Mouse (Mus musculus) 3134 (cell line): Measurements from ENCODE around the gene Wdtc1.
A peak's percentile ranks its signal among the peaks of the same experiment; 100 is the strongest.

Source experiments
- DNase-seq: peaks from one replicate; pipeline ENCODE4 v3.0.0-alpha.2; 2011; ENCODE audit warnings: low spot score; ENCODE audit not compliant: insufficient read length; ENCODE audit errors: extremely low read depth

Gene Wdtc1

DNA sequence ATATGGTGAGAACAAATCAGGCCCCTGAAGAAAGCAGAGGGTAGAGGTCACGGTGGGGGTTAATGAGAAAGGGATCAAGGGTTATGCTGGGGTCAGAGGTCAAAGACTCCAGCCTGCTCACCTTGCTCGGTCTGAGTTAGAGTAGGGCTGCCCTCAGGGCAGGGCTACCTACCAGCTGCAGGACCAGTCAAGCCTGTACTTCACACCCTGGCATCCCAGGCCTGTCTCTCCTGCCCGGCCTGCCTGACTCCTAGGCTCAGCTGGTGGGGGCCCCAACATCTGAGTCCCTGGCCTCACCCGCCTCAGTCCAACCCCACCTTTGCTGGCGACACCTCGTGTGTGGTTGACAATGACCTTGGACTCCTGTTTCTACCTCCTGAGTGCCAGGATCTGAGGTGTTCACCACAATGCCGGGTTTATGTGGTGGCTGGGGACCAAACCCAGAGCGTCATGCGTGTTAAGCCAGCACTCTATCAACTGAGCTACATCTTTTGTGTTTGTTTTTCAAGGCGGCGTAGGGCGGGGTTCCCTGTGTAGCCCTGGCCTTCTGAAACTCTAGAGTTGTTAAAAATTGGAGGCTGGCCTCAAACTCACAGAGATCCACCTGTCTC is 95.4 kb downstream of the Wdtc1 start:
- DNase-seq, result no peak

- DNase-seq, result no peak
Measured at GRCm38 (mm10) chr4:133257230-133257629, 96.1 kb downstream of the Wdtc1 start.

GRCm38 (mm10) chr4:133256820-133257219 is 96.5 kb downstream of the Wdtc1 start:
- no peak for DNase-seq

DNA sequence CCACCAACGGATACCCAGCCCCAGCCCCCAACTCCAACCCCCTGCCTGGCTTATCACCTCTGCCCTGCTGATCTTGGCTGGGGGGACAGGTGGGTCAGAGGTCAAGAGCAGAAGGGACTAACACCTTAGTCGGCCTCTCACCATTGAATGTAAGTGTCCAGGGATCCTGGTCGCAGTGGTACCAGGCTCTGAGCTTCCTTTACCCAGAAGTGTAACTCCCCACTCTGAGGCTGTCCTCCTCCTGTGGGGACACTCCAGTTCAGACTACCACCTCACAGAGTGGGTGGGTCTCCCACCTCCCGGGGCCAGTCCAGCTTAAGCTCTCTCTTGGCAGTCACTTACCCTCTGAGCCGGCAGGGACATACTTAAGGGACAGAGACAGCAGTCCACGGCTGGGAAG is 97.9 kb downstream of the Wdtc1 start:
- no peak for DNase-seq

DNA sequence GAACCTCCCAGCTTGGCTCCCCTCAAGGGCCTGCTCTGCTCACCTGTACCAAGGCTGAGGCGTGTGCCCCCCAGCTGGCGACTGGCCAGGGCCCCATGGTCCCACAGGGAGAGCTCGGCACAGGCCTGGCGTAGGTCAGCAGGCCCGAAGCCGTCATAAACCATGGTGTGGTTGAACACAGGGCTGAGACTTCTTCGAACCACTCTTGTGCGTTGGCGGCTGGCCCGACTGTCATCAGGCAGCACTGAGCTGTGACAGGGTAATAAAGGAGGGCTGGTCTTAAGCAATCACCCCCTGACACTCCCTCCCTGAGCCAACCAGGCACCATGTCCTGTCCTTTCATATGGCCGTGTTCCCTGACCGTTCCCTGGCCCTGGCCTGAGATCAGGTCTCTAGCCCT is 99.9 kb downstream of the Wdtc1 start:
- DNase-seq, result no peak

GRCm38 (mm10) chr4:133252089-133252488 is 101.2 kb downstream of the Wdtc1 start:
- no peak for DNase-seq

DNA sequence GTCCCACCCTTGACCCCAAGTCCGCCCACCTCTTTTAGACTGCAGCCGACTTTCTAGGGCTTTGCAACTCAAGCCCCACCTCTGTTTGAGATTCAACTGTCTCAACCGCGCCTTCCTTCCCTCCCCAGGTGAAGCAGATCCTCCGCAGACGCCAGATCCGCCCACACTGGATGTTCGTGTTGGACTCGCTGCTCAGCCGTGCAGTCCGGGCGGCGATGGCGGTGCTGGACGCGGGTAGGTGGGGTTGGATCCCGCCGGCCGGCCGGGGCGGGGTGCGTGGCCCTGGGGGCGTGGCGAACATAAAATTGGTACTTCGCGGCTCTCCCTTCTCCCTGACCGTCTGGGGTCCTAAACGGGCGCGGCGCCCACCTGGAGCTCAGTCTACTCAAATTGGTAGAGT is 102.1 kb downstream of the Wdtc1 start:
- no peak for DNase-seq

GRCm38 (mm10) chr4:133250609-133251008 is 102.7 kb downstream of the Wdtc1 start:
- peak; percentile 57 for DNase-seq

DNA sequence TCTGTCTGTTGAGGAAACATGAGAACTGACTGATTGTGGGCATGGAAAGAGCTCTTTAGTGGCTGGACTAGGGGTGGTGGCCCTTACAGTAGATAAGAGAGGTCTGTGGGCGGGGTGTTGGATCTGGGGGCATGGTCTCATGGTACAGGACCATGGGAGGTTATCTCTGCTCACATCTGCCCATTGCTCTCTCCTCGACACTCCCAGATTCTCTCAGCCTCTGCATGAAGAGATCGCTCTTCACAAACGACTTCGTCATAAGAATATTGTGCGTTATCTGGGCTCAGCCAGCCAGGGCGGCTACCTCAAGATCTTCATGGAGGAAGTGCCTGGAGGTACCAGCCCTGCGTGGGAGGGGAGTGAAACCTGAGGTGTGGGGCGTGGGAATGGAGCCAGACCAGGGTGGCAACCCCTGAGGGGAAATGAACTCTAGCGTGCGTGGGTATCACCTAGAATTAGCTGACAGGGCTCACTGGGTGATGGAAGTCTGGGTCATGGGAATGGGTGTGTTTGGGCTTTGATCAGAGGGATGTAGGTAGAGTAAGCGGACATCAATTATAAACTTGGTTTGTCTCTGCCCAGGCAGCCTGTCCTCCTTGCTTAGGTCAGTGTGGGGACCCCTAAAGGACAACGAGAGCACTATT is 105.4 kb downstream of the Wdtc1 start:
- no peak for DNase-seq

DNA sequence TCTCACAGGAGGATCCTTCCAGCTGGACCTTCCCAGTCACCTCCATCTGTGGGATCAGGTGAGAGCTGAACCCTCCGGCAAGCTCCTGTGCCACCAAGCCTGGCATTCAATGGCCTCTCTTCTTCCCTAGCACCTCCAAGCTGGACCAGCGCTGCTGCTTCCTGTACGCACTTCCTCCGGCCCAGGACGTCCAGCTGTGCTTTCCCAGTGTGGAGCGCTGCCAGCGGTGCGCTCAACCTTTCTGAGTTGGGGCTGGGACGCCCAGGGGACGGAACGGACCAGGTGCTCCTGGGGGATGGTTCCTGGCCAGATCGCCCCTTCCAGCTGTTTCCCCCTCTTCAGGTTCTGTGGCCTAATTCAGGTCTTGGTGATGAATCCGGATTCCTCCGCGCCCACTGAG is 106.2 kb downstream of the Wdtc1 start:
- no peak for DNase-seq

- no peak for DNase-seq
Measured at GRCm38 (mm10) chr4:133244289-133244688, 109.0 kb downstream of the Wdtc1 start.

DNA sequence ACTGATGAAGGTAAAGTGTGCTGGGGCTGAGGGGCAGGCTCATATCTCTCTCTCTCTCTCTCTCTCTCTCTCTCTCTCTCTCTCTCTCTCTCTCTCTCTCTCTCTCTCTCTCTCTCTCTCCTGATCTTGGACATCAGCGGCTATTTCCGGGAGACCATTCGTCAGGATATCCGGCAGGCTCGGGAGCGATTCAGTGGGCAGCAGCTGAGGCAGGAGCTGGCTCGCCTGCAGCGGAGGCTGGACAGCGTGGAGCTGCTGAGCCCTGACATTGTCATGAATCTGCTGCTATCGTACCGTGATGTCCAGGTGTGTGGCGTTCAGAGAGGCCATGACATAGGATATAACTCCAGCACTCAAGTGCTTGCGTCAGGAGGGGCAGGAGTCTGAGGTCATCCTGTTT is 109.7 kb downstream of the Wdtc1 start:
- no peak for DNase-seq

DNA sequence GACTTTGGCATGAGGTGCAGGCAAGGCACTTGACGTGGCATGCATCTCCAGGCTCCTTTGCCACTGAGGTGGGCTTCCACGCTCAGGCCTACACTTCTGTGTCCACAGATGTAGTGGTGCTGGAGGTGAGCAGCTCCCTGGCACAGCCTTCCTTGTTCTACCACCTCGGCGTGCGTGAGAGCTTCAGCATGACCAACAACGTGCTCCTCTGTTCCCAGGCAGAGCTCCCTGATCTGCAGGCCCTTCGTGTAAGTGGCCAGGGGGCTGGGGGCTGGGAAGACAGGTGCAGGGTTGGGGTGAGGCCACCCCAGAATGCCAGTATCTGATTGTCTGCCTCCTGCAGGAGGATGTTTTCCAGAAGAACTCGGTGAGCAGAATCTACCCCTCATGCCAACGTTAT is 110.6 kb downstream of the Wdtc1 start:
- no peak for DNase-seq
